Mouse (Mus musculus) ES-Bruce4 (cell line): ENCODE data around the gene Prr5.

ENCODE experiments used
- CTCF ChIP-seq: IDR thresholded peaks from one replicate; pipeline ENCODE4 v1.8.1; 2011; ENCODE audit warnings: low read depth, low read length
- EP300 ChIP-seq: IDR thresholded peaks from 2 replicates; pipeline ENCODE4 v1.6.1; 2011; ENCODE audit warnings: low read depth, low read length; ENCODE audit not compliant: insufficient read depth
- POLR2A ChIP-seq: IDR thresholded peaks from one replicate; pipeline ENCODE4 v1.8.1; 2011; ENCODE audit warnings: low read length; ENCODE audit not compliant: insufficient read depth

DNA sequence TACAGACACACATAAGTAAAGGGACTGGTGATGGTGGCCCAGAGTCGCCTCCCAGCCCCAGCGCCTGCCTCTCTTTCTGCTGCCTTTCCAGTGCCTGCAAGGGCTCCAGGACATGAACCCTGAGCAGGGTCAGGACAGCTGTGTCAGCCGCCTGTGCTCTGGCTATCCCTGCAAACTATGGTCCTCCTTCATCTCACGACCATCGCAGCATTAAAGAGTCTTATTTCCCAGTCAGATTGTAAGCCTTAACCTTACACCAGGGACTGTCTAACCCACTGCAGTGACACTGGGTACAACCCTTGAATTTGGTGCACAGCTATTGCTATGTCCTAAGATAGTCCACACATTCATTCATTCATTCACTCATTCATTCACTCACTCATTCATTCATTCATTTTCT lies 13.4 kb downstream of the Prr5 start:
- no peak for TF ChIP-seq CTCF
- no peak for TF ChIP-seq POLR2A
- no peak for TF ChIP-seq EP300
